Mouse (Mus musculus) MEL (cell line): ENCODE results near the gene Med9. TPM values are rescaled to one million over a fixed set of nuclear protein-coding genes. Genes with fewer than 3 reads are reported as not detected.

Experiments
- DNase-seq: peaks from one replicate; pipeline ENCODE4 v3.0.0; 2011; ENCODE audit warnings: low read depth, low spot score
- H3K27ac ChIP-seq: 2 replicates; pipeline ENCODE4 v1.5.1; 2012; ENCODE audit warnings: low read depth, mild to moderate bottlenecking, control low read depth, low read length, moderate library complexity; ENCODE audit not compliant: control insufficient read depth
- H3K27me3 ChIP-seq, 2 experiments: fragments of 150-350 bp in 1 of 2; sonication (generic) in 1 of 2; 2 replicates each; pipeline ENCODE4 v1.6.1; 2012; ENCODE audit warnings: low read length in 2 of 2, mild to moderate bottlenecking in 2 of 2, improper control_type of control experiment in 1 of 2, moderate library complexity in 1 of 2; ENCODE audit not compliant: insufficient read depth in 2 of 2, control insufficient read depth in 1 of 2
- H3K36me3 ChIP-seq, 2 experiments: 2 replicates each; pipeline ENCODE4 v1.6.1; 2012 to 2014; ENCODE audit warnings: low read length in 2 of 2, improper control_type of control experiment in 1 of 2, inconsistent platforms in 1 of 2, mild to moderate bottlenecking in 1 of 2; ENCODE audit not compliant: insufficient read depth in 2 of 2, control insufficient read depth in 1 of 2
- H3K4me1 ChIP-seq, 2 experiments: fragments of 150-350 bp in 1 of 2; sonication (generic) in 1 of 2; 2 replicates each; pipeline ENCODE4 v1.6.1; 2012; ENCODE audit warnings: low read length in 2 of 2, improper control_type of control experiment in 1 of 2, mild to moderate bottlenecking in 1 of 2; ENCODE audit not compliant: insufficient read depth in 2 of 2, control insufficient read depth in 1 of 2
- H3K4me3 ChIP-seq, 2 experiments: fragments of 150-350 bp in 1 of 2; sonication (generic) in 1 of 2; 2 replicates each; pipeline ENCODE4 v1.5.1; 2012; ENCODE audit warnings: low read depth in 2 of 2, low read length in 2 of 2, mild to moderate bottlenecking in 2 of 2, moderate library complexity in 2 of 2, control low read depth in 1 of 2, improper control_type of control experiment in 1 of 2; ENCODE audit not compliant: control insufficient read depth in 1 of 2, insufficient read depth in 1 of 2
- H3K79me2 ChIP-seq: 2 replicates; pipeline ENCODE4 v1.6.1; 2012; ENCODE audit warnings: mild to moderate bottlenecking, low read length, moderate library complexity; ENCODE audit not compliant: control insufficient read depth, poor library complexity, insufficient read depth
- H3K9ac ChIP-seq: 2 replicates; pipeline ENCODE4 v1.6.1; 2012; ENCODE audit warnings: low read depth, mild to moderate bottlenecking, control low read depth, low read length, moderate library complexity; ENCODE audit not compliant: control insufficient read depth, poor library complexity, severe bottlenecking
- H3K9me3 ChIP-seq: fragments of 150-350 bp; sonication (generic); replicated peaks from 2 replicates; pipeline ENCODE4 v1.6.1; 2012; ENCODE audit warnings: mild to moderate bottlenecking, low read length, improper control_type of control experiment, moderate library complexity; ENCODE audit not compliant: insufficient read depth
- ETS1 ChIP-seq: IDR thresholded peaks from 2 replicates; pipeline ENCODE4 v1.6.1; 2012; ENCODE audit warnings: low read depth, mild to moderate bottlenecking, inconsistent platforms, low read length, improper control_type of control experiment, moderate library complexity
- GABPA ChIP-seq: IDR thresholded peaks from 2 replicates; pipeline ENCODE4 v1.6.1; 2012; ENCODE audit warnings: low read depth, mild to moderate bottlenecking, inconsistent platforms, low read length, improper control_type of control experiment, moderate library complexity
- GATA1 ChIP-seq: IDR thresholded peaks from 2 replicates; pipeline ENCODE4 v1.6.1; 2011; ENCODE audit warnings: low read depth, low read length, improper control_type of control experiment
- HCFC1 ChIP-seq: IDR thresholded peaks from 2 replicates; pipeline ENCODE4 v1.6.1; 2012; ENCODE audit warnings: low read depth, mild to moderate bottlenecking, inconsistent platforms, low read length, improper control_type of control experiment, moderate library complexity
- KAT2A ChIP-seq: conservative IDR thresholded peaks from 2 replicates; pipeline ENCODE4 v1.6.1; 2012; ENCODE audit warnings: low read depth, low read length, improper control_type of control experiment, inconsistent platforms
- MAX ChIP-seq: IDR thresholded peaks from 2 replicates; pipeline ENCODE4 v1.6.1; 2011; ENCODE audit warnings: low read length, improper control_type of control experiment
- MAZ ChIP-seq: IDR thresholded peaks from 2 replicates; pipeline ENCODE4 v1.6.1; 2012; ENCODE audit warnings: low read depth, mild to moderate bottlenecking, inconsistent platforms, low read length, improper control_type of control experiment
- MEF2A ChIP-seq: IDR thresholded peaks from 2 replicates; pipeline ENCODE4 v1.6.1; 2014; ENCODE audit warnings: low read depth, mild to moderate bottlenecking, inconsistent platforms, low read length, improper control_type of control experiment; ENCODE audit not compliant: poor library complexity, insufficient replicate concordance, severe bottlenecking; ENCODE audit errors: extremely low read depth
- MYB ChIP-seq: IDR thresholded peaks from 2 replicates; pipeline ENCODE4 v1.6.1; 2011; ENCODE audit warnings: mild to moderate bottlenecking, low read depth, low read length, improper control_type of control experiment
- NELFE ChIP-seq: IDR thresholded peaks from 2 replicates; pipeline ENCODE4 v1.6.1; 2011; ENCODE audit warnings: low read depth, low read length, improper control_type of control experiment
- POLR2A ChIP-seq, 2 experiments: IDR thresholded peaks; 2 replicates each; pipeline ENCODE4 v1.6.1; 2011 to 2012; ENCODE audit warnings: low read length in 2 of 2, mild to moderate bottlenecking in 2 of 2, control low read depth in 1 of 2, improper control_type of control experiment in 1 of 2, low read depth in 1 of 2, moderate library complexity in 1 of 2; ENCODE audit not compliant: control insufficient read depth in 1 of 2, insufficient read depth in 1 of 2, poor library complexity in 1 of 2
- POLR2AphosphoS2 ChIP-seq: IDR thresholded peaks from 2 replicates; pipeline ENCODE4 v1.6.1; 2011; ENCODE audit warnings: low read length, improper control_type of control experiment
- RAD21 ChIP-seq: IDR thresholded peaks from 2 replicates; pipeline ENCODE4 v1.6.1; 2011; ENCODE audit warnings: mild to moderate bottlenecking, low read depth, low read length, improper control_type of control experiment
- RCOR1 ChIP-seq: IDR thresholded peaks from 2 replicates; pipeline ENCODE4 v1.6.1; 2012; ENCODE audit warnings: low read depth, mild to moderate bottlenecking, inconsistent platforms, low read length, improper control_type of control experiment
- SIN3A ChIP-seq: IDR thresholded peaks from 2 replicates; pipeline ENCODE4 v1.6.1; 2012; ENCODE audit warnings: low read length, improper control_type of control experiment, inconsistent platforms
- SMC3 ChIP-seq: IDR thresholded peaks from 2 replicates; pipeline ENCODE4 v1.6.1; 2011; ENCODE audit warnings: low read depth, low read length, improper control_type of control experiment
- TBP ChIP-seq: IDR thresholded peaks from 2 replicates; pipeline ENCODE4 v1.8.0; 2011; ENCODE audit warnings: low read depth, low read length, improper control_type of control experiment
- TCF12 ChIP-seq: IDR thresholded peaks from 2 replicates; pipeline ENCODE4 v1.6.1; 2014; ENCODE audit warnings: low read depth, mild to moderate bottlenecking, inconsistent platforms, low read length, improper control_type of control experiment, moderate library complexity
- UBTF ChIP-seq: IDR thresholded peaks from 2 replicates; pipeline ENCODE4 v1.6.1; 2012; ENCODE audit warnings: low read depth, mild to moderate bottlenecking, inconsistent platforms, low read length, improper control_type of control experiment, moderate library complexity, borderline replicate concordance; ENCODE audit not compliant: insufficient read depth
- USF1 ChIP-seq: IDR thresholded peaks from 2 replicates; pipeline ENCODE4 v1.6.1; 2014; ENCODE audit warnings: low read depth, mild to moderate bottlenecking, inconsistent platforms, low read length, improper control_type of control experiment, moderate library complexity
- USF2 ChIP-seq, 2 experiments: IDR thresholded peaks; 2 replicates each; pipeline ENCODE4 v1.6.1; 2011 to 2012; ENCODE audit warnings: improper control_type of control experiment in 2 of 2, low read length in 2 of 2, borderline replicate concordance in 1 of 2, inconsistent platforms in 1 of 2, low read depth in 1 of 2, mild to moderate bottlenecking in 1 of 2; ENCODE audit not compliant: insufficient read depth in 1 of 2
- ZKSCAN1 ChIP-seq: IDR thresholded peaks from 2 replicates; pipeline ENCODE4 v1.6.1; 2012; ENCODE audit warnings: low read depth, mild to moderate bottlenecking, inconsistent platforms, low read length, improper control_type of control experiment, moderate library complexity
- ZNF384 ChIP-seq: IDR thresholded peaks from 2 replicates; pipeline ENCODE4 v1.6.1; 2012; ENCODE audit warnings: low read depth, mild to moderate bottlenecking, inconsistent platforms, low read length, improper control_type of control experiment
- polyA plus RNA-seq, 2 experiments: library from polyadenylated mRNA; stranded (reverse) in 1 of 2; unstranded in 1 of 2; fragments of >175 nt in 1 of 2; fragments of >200 nt in 1 of 2; gene quantifications; 2 replicates each; pipeline versions ENCODE4 v1.2.1 to v1.2.4; 2012; ENCODE audit warnings: low replicate concordance in 2 of 2, low read depth in 1 of 2; ENCODE audit not compliant: insufficient read length in 2 of 2, insufficient read depth in 1 of 2, missing spikeins in 1 of 2
- total RNA-seq: library from RNA; depleted of rRNA; stranded (reverse); fragments of 300-350 nt; gene quantifications from 2 replicates; pipeline ENCODE4 v1.2.3, GENCODE M21; 2012

The Med9 gene
- total and polyA plus RNA-seq, 3 experiments, result 46.8 to 48.4 TPM; not detected in 1

- Histone ChIP-seq H3K9me3 (no peaks in the 10 kb centered on the region), H3K27ac (no peak overlapping the region), H3K4me1 (no peaks in the 10 kb centered on the region), H3K79me2 (no peaks in the 10 kb centered on the region), H3K36me3 (no peaks in the 10 kb centered on the region), H3K27me3 (no peaks in the 10 kb centered on the region), H3K4me3 (no peak overlapping the region), H3K9ac (no peak overlapping the region)
- no peak for TF ChIP-seq ETS1
- TF ChIP-seq USF2 (IDR thresholded peaks at IDR 0.05; ENCODE audit: borderline replicate concordance in 1 of 2, insufficient read depth in 1 of 2, low read depth in 1 of 2, low read length in 2 of 2), result no peak
- no peak for TF ChIP-seq UBTF
- no peak for TF ChIP-seq NELFE
- TF ChIP-seq MEF2A, result no peak
- no peak for TF ChIP-seq RAD21
- TF ChIP-seq GABPA, result no peak
- no peak for TF ChIP-seq SIN3A
- TF ChIP-seq POLR2A (IDR thresholded peaks at IDR 0.05; ENCODE audit: control insufficient read depth in 1 of 2, insufficient read depth in 1 of 2, low read depth in 1 of 2, low read length in 2 of 2, poor library complexity in 1 of 2), result no peak
- TF ChIP-seq GATA1, result no peak
- no peak for TF ChIP-seq TBP
- TF ChIP-seq MYB, result no peak
- TF ChIP-seq KAT2A, result no peak
- TF ChIP-seq MAZ, result no peak
- TF ChIP-seq ZKSCAN1, result no peak
- no peak for TF ChIP-seq ZNF384
- TF ChIP-seq POLR2AphosphoS2, result no peak
- TF ChIP-seq SMC3, result no peak
- TF ChIP-seq RCOR1, result no peak
- TF ChIP-seq, all 39 proteins: peak for 0
- DNase-seq, result no peak
Measured at GRCm38 (mm10) chr11:60001231-60001980, 53.4 kb downstream of the Med9 start.

GRCm38 (mm10) chr11:60003811-60004210 is 55.8 kb downstream of the Med9 start:
- no peak overlapping the region for H3K4me3 ChIP-seq
- TF ChIP-seq USF1 (no peak), TCF12 (no peak), MAX (no peak), HCFC1 (no peak)
- no peaks in the 10 kb centered on the region for H3K36me3 ChIP-seq
- H3K9me3 ChIP-seq, result no peaks in the 10 kb centered on the region
- no peak overlapping the region for H3K9ac ChIP-seq
- H3K4me1 ChIP-seq, result no peaks in the 10 kb centered on the region
- H3K79me2 ChIP-seq, result no peaks in the 10 kb centered on the region
- H3K27me3 ChIP-seq, result no peaks in the 10 kb centered on the region
- no peak for DNase-seq
- no peak overlapping the region for H3K27ac ChIP-seq
